Mouse (Mus musculus) T-cell, adult 66 days (primary cell): Measurements from ENCODE around the gene Rsl1d1. TPM values are rescaled to one million over a fixed set of nuclear protein-coding genes. Genes with fewer than 3 reads are reported as not detected.

Source experiments
- total RNA-seq, 2 experiments: library from RNA; stranded (reverse); gene quantifications; 3 replicates in 1 of 2; 4 replicates in 1 of 2; pipeline ENCODE4 v1.2.4; 2023

Gene Rsl1d1
- total RNA-seq, result 100 to 1,000 TPM; 148 to 154 TPM

DNA sequence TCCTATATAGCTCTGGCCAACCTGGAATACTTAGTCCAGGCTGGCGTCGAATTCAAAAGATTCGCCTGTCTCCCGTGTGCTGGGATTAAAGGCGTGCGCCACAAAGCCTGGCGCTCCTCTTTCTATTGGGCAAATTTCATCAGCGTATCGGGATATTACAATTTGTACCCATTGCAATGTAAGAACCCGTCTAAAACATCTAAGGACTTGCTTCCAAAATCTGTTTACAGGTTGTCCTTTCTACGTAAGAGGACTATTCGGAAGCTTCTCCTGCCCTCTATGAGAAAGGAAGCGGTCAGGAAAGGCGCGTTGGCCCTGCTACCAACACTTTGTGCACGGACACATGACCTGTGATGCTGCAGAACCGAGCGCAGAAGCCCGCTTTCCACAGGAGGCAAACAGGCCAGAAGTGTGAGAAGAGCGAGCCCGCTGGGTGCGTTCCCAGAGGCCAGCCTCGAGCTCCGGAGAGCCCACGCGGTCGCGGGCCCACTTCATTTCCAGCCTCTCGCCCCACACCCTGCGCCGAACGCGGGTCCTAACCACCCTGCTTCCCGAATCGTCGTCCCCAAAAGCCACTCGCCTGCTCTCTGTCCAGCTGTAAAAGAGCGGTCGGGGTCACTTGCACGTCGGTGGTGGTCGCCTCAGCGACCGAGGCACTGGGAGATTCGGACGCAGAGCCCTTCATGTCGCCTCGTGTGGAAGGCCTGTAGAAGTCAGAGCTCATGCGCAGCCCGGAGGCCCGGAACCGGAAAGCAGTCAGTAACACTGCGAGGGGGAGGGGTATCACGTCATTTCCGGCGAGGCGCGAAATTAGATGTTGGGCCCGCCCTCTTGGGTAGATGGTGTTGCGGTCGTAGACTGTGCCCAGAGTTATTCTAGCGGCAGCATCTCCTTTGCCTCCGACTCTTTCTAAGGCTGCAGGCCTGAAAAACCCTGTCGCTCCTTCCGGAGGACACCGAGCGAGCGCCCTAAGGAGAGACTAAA lies at the start of gene Rsl1d1:
TSS of gene Rsl1d1 (minus strand) at position 761 of the 984 bp plus-strand sequence.

DNA sequence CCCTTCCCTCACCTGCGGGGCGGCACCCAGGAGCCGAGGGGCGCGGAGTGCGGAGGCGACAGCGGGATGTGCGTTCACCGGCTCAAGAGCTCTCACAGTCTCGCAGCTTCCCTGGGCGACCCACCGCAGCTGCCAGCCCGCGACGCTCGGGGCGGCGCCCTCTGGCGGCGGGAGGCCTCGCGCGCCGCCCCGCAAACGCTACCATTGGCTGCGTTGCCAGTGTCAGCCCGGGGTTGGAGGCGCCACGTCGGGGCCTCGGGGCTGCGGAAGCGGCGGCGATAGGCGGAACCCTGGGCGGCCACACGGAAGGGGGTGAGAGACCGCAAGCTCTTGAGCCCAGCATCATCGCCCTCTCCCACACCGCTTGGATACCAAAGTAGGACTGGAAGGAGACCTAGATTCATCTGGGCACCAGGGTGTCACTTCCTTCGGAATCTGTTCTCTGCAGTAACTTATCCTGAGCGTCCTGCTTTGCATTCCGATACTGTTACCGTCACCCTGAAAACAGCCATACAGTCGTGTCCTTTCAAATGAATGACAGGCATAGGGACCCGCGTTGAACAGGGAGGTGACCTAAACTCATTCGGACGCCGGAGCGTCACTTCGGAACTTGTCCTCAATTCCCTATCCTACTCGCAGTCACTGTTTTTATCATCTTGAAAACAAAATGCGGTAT lies 26.8 kb downstream of the Rsl1d1 start, which contains the start of gene Zc3h7a:
TSS of gene Zc3h7a (minus strand) at position 186 of the 676 bp plus-strand sequence.

Other genes starting within 250 kb of the Rsl1d1 start
- gene Snn, start 142.4 kb downstream of the Rsl1d1 start, total RNA-seq, result 1 to 10 TPM; 6.3 to 6.8 TPM
- gene Litaf, start 137.2 kb downstream of the Rsl1d1 start, total RNA-seq, result 10 to 100 TPM in 1 of 2 experiments, 1 to 10 TPM in 1; 4.4 to 10.7 TPM
- gene Txndc11, start 68.7 kb downstream of the Rsl1d1 start, total RNA-seq, result 10 to 100 TPM; 44.5 to 51.3 TPM
- gene Zc3h7a, start 26.9 kb downstream of the Rsl1d1 start, total RNA-seq, result 100 to 1,000 TPM; 332 to 346 TPM
- 10 to 100 TPM; 80.2 to 90.2 TPM for gene Gspt1, start 51.0 kb upstream of the Rsl1d1 start, total RNA-seq
- gene Tnfrsf17, start 110.5 kb upstream of the Rsl1d1 start, total RNA-seq, result not detected
- 10 to 100 TPM; 37.7 to 45.0 TPM for gene Snx29, start 119.6 kb upstream of the Rsl1d1 start, total RNA-seq